Mouse (Mus musculus): ENCODE measurements at regions not wholly inside any gene's neighbourhood (a gene's known extent, or its start where the extent isn't known, plus 50 kb on each side); places are given as distances from the start of the nearest gene placed in this dataset.

- Histone ChIP-seq H3K36me3 (replicated peaks; ENCODE audit: control insufficient read depth, insufficient read depth, low read length) (no peaks in the 10 kb centered on the region), H3K4me2 (ENCODE audit: low read depth, low read length) (no peak overlapping the region), H3K9me3 (replicated peaks; ENCODE audit: control insufficient read depth, low read length) (no peaks in the 10 kb centered on the region), H3K4me1 (ENCODE audit: control insufficient read depth, insufficient read depth) (no peaks in the 10 kb centered on the region), H3K4me3 (ENCODE audit: low read depth, low read length) (no peak overlapping the region), H3K27ac (ENCODE audit: low read depth) (no peak overlapping the region), H3K27me3 (ENCODE audit: control insufficient read depth, insufficient read depth, low read length) (no peaks in the 10 kb centered on the region), H3K9ac (replicated peaks; ENCODE audit: low read depth, low read length) (no peak overlapping the region)
- no peak for DNase-seq (ENCODE audit: low spot score)
- no peak for TF ChIP-seq CTCF (IDR thresholded peaks at IDR 0.05; ENCODE audit: low read depth)
- no peak for TF ChIP-seq EP300 (IDR thresholded peaks at IDR 0.05; ENCODE audit: low read depth)
- no peak for ATAC-seq (ENCODE audit: insufficient read depth, low read depth)
These were observed 525.7 kb upstream of the Atp2b1 start for GRCm38 (mm10) chr10:98388543-98388942.

- no peak overlapping the region for H3K4me2 ChIP-seq (ENCODE audit: low read depth, low read length)
- H3K27me3 ChIP-seq (ENCODE audit: control insufficient read depth, insufficient read depth, low read length), result no peaks in the 10 kb centered on the region
- 51% methylated on average over 1 of the region's 1 CpGs for WGBS
- no peak for TF ChIP-seq CTCF (IDR thresholded peaks at IDR 0.05; ENCODE audit: low read depth)
- no peak for TF ChIP-seq EP300 (IDR thresholded peaks at IDR 0.05; ENCODE audit: low read depth)
- no peaks in the 10 kb centered on the region for H3K36me3 ChIP-seq (replicated peaks; ENCODE audit: control insufficient read depth, insufficient read depth, low read length)
- ATAC-seq (ENCODE audit: insufficient read depth, low read depth), result no peak
- no peak for DNase-seq (ENCODE audit: low spot score)
- H3K4me3 ChIP-seq (ENCODE audit: low read depth, low read length), result no peak overlapping the region
- H3K4me1 ChIP-seq (ENCODE audit: control insufficient read depth, insufficient read depth), result no peaks in the 10 kb centered on the region
- H3K9me3 ChIP-seq (replicated peaks; ENCODE audit: control insufficient read depth, low read length), result no peaks in the 10 kb centered on the region
- no peak overlapping the region for H3K27ac ChIP-seq (ENCODE audit: low read depth)
- H3K9ac ChIP-seq (replicated peaks; ENCODE audit: low read depth, low read length), result no peak overlapping the region
These were observed 514.3 kb upstream of the Atp2b1 start for GRCm38 (mm10) chr10:98399864-98400263.

GRCm38 (mm10) chr10:98417807-98418743, 496.1 kb upstream of the Atp2b1 start:
- TF ChIP-seq EP300 (IDR thresholded peaks at IDR 0.05; ENCODE audit: low read depth), result no peak
- TF ChIP-seq CTCF (IDR thresholded peaks at IDR 0.05; ENCODE audit: low read depth), result no peak
- 56% methylated on average over 16 of the region's 17 CpGs for WGBS
- Histone ChIP-seq H3K4me3 (ENCODE audit: low read depth, low read length) (no peak overlapping the region), H3K36me3 (replicated peaks; ENCODE audit: control insufficient read depth, insufficient read depth, low read length) (no peaks in the 10 kb centered on the region), H3K4me2 (ENCODE audit: low read depth, low read length) (no peak overlapping the region), H3K9ac (replicated peaks; ENCODE audit: low read depth, low read length) (no peak overlapping the region), H3K27me3 (ENCODE audit: control insufficient read depth, insufficient read depth, low read length) (no peaks in the 10 kb centered on the region), H3K4me1 (ENCODE audit: control insufficient read depth, insufficient read depth) (no peaks in the 10 kb centered on the region), H3K9me3 (replicated peaks; ENCODE audit: control insufficient read depth, low read length) (no peaks in the 10 kb centered on the region), H3K27ac (ENCODE audit: low read depth) (no peak overlapping the region)
- DNase-seq (ENCODE audit: low spot score) (no peak), ATAC-seq (ENCODE audit: insufficient read depth, low read depth) (no peak)

GRCm38 (mm10) chr10:98424450-98424849, 489.8 kb upstream of the Atp2b1 start:
- Histone ChIP-seq H3K4me2 (ENCODE audit: low read depth, low read length) (no peak overlapping the region), H3K27ac (ENCODE audit: low read depth) (no peak overlapping the region), H3K4me3 (ENCODE audit: low read depth, low read length) (no peak overlapping the region), H3K36me3 (replicated peaks; ENCODE audit: control insufficient read depth, insufficient read depth, low read length) (no peaks in the 10 kb centered on the region), H3K4me1 (ENCODE audit: control insufficient read depth, insufficient read depth) (no peaks in the 10 kb centered on the region), H3K9me3 (replicated peaks; ENCODE audit: control insufficient read depth, low read length) (no peaks in the 10 kb centered on the region), H3K9ac (replicated peaks; ENCODE audit: low read depth, low read length) (no peak overlapping the region), H3K27me3 (ENCODE audit: control insufficient read depth, insufficient read depth, low read length) (no peaks in the 10 kb centered on the region)
- ATAC-seq (ENCODE audit: insufficient read depth, low read depth), result no peak
- DNase-seq (ENCODE audit: low spot score), result no peak
- 84% methylated on average over 1 of the region's 1 CpGs for WGBS
- no peak for TF ChIP-seq EP300 (IDR thresholded peaks at IDR 0.05; ENCODE audit: low read depth)

- no peak overlapping the region for H3K4me2 ChIP-seq (ENCODE audit: low read depth, low read length)
- DNase-seq (ENCODE audit: low spot score), result no peak
- TF ChIP-seq CTCF (IDR thresholded peaks at IDR 0.05; ENCODE audit: low read depth) (no peak), EP300 (IDR thresholded peaks at IDR 0.05; ENCODE audit: low read depth) (no peak)
- H3K9me3 ChIP-seq (replicated peaks; ENCODE audit: control insufficient read depth, low read length), result no peaks in the 10 kb centered on the region
- ATAC-seq (ENCODE audit: insufficient read depth, low read depth), result no peak
- 94% methylated on average over 3 of the region's 3 CpGs for WGBS
- no peaks in the 10 kb centered on the region for H3K4me1 ChIP-seq (ENCODE audit: control insufficient read depth, insufficient read depth)
- no peaks in the 10 kb centered on the region for H3K27me3 ChIP-seq (ENCODE audit: control insufficient read depth, insufficient read depth, low read length)
- no peak overlapping the region for H3K4me3 ChIP-seq (ENCODE audit: low read depth, low read length)
- no peak overlapping the region for H3K27ac ChIP-seq (ENCODE audit: low read depth)
- no peak overlapping the region for H3K9ac ChIP-seq (replicated peaks; ENCODE audit: low read depth, low read length)
- no peaks in the 10 kb centered on the region for H3K36me3 ChIP-seq (replicated peaks; ENCODE audit: control insufficient read depth, insufficient read depth, low read length)
These were observed 479.2 kb upstream of the Atp2b1 start for GRCm38 (mm10) chr10:98434974-98435373.

GRCm38 (mm10) chr10:98461538-98461937, 452.7 kb upstream of the Atp2b1 start:
- no peak for ATAC-seq (ENCODE audit: insufficient read depth, low read depth)
- no peak for TF ChIP-seq EP300 (IDR thresholded peaks at IDR 0.05; ENCODE audit: low read depth)
- no peak for TF ChIP-seq CTCF (IDR thresholded peaks at IDR 0.05; ENCODE audit: low read depth)
- 76% methylated on average over 2 of the region's 2 CpGs for WGBS

More at GRCm38 (mm10) chr10:98461538-98461937, 452.7 kb upstream of the Atp2b1 start:
- DNase-seq (ENCODE audit: low spot score), result no peak
- Histone ChIP-seq H3K27me3 (ENCODE audit: control insufficient read depth, insufficient read depth, low read length) (no peaks in the 10 kb centered on the region), H3K36me3 (replicated peaks; ENCODE audit: control insufficient read depth, insufficient read depth, low read length) (no peaks in the 10 kb centered on the region), H3K4me3 (ENCODE audit: low read depth, low read length) (no peak overlapping the region), H3K9me3 (replicated peaks; ENCODE audit: control insufficient read depth, low read length) (no peaks in the 10 kb centered on the region), H3K4me1 (ENCODE audit: control insufficient read depth, insufficient read depth) (no peaks in the 10 kb centered on the region), H3K9ac (replicated peaks; ENCODE audit: low read depth, low read length) (no peak overlapping the region), H3K27ac (ENCODE audit: low read depth) (no peak overlapping the region), H3K4me2 (ENCODE audit: low read depth, low read length) (no peak overlapping the region)

All from heart, postnatal 0 days (tissue).